Mouse (Mus musculus) right cerebral cortex, adult 18-20 months (tissue): ENCODE results near the gene Olfr726.

ENCODE experiments used
- DNase-seq: peaks from one replicate; pipeline ENCODE4 v3.0.0; 2022; ENCODE audit warnings: mixed read lengths

Gene Olfr726

DNA sequence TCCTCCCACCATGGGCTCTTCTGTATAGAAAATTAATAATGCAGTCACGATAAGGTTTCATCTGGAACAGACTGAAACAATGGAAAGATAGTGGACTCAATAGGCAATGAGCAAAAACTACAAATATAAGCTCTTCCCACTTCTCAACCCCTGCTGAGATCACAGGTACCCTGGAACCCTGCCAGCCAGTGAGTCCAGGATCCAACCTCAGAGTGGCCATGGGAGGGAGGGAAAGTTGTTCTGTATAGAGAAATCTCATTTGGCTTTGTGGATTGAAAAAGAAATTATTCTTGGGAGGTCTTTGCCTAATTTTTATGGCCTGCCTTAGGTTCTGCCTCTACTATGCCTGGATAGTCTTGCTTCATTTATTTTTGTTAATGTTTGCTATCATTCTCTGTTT, at the start of gene Olfr726:
Gene Olfr726 (minus strand): TSS at position 101 of the 400 bp plus-strand sequence.
- DNase-seq, result no peak

DNA sequence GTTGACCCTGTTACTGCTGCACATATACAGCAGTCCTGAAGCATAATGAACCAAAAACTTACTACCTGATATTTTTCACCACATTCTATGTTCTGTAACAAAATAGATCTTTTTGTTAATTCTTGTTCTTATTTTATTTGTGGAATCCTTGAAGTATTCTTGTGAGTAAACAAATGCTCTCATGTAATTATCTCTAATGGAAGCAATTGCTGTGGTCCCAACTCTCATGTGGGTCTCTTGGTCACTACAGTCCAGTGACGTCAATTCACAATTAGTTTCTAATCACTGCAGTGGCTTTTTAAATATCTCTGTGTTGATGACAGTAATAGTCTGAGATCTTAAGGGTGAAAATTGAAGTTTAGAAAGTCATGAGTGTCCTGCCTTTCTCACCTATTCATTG, 32.1 kb upstream of the Olfr726 start, which contains the start of gene Olfr727:
Gene Olfr727 (plus strand): TSS at position 301 of the 400 bp plus-strand sequence.
- DNase-seq, result no peak

DNA sequence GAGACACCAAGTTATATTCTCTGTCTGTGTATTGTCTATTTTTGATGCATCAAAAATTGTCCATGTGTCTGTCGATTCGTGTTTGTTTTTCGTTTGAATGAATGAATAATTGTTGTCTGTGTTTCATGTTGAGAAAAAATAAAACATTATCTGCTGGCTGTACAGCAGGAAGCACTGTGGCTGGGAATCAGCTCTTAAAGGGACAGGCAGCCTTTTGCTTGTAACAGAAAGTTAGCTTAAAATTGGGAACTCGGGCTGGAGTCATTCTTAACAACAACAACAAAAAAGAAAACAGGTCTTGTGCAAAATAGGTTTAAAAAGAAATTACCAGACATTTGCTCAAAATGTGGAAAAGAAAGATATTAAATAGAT, 28.0 kb downstream of the Olfr726 start:
- no peak for DNase-seq

DNA sequence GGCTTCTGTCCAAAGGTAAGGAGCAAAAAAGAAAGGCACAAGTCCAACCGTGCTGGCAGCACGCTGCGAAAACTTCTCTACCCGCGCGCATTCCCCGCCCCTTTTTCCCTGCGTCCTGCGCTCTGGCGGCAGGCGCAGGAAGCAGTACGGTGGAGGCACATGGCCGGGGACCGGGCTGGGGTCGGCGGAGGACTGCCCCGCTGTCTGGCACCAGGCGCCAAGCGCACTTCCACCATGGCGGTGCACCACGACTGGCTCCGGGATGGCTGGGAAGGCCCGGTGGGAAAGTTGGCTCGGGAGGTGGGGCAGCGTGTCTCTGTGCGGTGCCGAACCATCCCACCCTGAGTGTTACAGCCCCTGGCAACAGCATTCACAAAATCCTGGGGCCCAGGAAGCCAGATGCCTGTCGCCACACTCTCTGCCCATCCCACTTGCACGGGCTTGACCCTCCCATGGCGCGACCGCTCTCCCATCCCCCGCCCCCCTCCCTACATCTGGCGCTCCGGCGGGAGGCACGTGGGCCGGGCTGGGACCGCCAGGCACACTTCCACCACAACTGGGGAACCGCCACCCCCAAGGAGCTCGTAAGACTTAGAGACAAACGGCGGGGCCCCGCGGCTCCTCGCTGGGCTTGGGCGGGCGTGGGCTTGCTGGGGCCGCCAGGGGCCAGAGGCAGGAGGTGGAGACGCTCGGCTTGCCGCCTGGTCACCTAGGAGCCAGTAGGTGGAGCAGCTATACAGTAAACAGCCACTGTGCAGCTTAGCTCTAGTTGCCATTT, 28.6 kb downstream of the Olfr726 start:
- peak; percentile 39 for DNase-seq

DNA sequence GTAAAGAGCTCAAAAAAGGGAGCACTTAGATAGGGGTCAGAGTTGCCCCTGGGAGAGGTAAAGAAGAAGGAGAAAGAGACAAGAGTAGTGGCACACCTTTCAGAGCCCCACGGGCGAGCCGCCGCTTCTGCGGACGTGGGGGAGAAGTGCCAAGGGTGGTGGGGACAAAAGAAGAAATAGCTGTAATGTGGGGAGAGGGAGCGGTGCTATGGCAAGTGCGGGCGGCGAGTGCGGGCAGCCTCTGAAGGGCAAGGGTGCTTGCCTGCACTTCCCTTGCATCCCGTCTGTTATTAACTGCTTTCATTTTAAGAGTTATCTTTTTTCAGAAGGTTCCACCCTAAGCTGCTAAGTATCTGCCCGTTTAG, 29.2 kb downstream of the Olfr726 start:
- DNase-seq, result peak; percentile 1

DNA sequence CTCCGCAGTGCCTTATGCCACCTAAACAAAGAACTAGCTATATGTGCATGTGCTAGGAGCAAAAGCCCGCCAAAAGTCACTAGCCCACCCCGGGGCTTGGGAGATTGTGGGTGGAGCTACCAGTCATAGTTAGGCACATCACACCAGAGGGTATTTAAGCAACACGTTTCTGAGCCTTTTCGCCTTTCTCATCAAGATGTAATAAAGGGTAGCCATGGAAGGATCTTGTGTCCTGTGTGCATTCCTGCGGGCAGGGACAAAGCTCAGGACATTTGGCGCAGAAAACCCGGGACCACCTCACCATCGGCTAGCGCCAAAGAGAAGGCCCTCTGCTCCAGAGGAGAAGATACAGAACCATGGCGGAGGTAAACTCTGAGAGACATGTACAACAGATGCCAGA, 29.6 kb downstream of the Olfr726 start:
- no peak for DNase-seq

DNA sequence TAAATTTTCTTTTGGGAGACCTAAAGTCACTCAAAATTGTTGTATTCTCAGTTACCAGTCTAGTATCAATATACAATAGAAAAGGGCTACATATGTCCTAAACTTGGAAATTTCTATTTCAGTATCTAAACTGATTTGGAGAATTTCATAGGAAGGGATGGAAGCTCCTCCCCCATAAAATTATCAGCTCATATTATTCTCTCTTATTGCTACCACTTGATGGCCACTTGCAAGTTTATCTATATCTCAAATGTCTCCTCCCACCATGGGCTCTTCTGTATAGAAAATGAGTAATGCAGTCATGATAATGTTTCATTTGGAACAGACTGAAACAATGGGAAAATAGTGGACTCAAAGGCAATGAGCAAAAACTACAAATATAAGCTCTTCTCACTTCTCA, 50.5 kb downstream of the Olfr726 start, which contains the start of gene Olfr725:
Gene Olfr725 (minus strand): TSS at position 101 of the 400 bp plus-strand sequence.
- no peak for DNase-seq
